Mouse (Mus musculus) stomach, postnatal 0 days (tissue): ENCODE results near the gene Sptbn4. TPM values are rescaled to one million over a fixed set of nuclear protein-coding genes. Genes with fewer than 3 reads are reported as not detected.

Source experiments
- ATAC-seq: fragments of 200-750 bp; cut with Nextera tagmentation; 2 replicates; pipeline ENCODE4 v1.8.0; 2017; ENCODE audit not compliant: low FRiP score, low TSS enrichment
- DNase-seq: peaks from one replicate; pipeline ENCODE4 v3.0.0-alpha.2; 2016; ENCODE audit warnings: low spot score
- H3K27ac ChIP-seq: fragments of 300-500 bp; sonication (generic); replicated peaks from 2 replicates; pipeline ENCODE4 v1.5.1; 2014; ENCODE audit warnings: mild to moderate bottlenecking, control low read depth
- H3K27me3 ChIP-seq: fragments of 300-500 bp; sonication (generic); 2 replicates; pipeline ENCODE4 v1.6.1; 2014; ENCODE audit warnings: low read length; ENCODE audit not compliant: control insufficient read depth, insufficient read depth
- H3K36me3 ChIP-seq: fragments of 300-500 bp; sonication (generic); 2 replicates; pipeline ENCODE4 v1.6.1; 2014; ENCODE audit warnings: low read length, mixed read lengths; ENCODE audit not compliant: control insufficient read depth, insufficient read depth
- H3K4me1 ChIP-seq: fragments of 300-500 bp; sonication (generic); replicated peaks from 2 replicates; pipeline ENCODE4 v1.6.1; 2014; ENCODE audit warnings: antibody characterized with exemption; ENCODE audit not compliant: control insufficient read depth, insufficient read depth
- H3K4me2 ChIP-seq: fragments of 300-500 bp; sonication (generic); replicated peaks from 2 replicates; pipeline ENCODE4 v1.6.1; 2014; ENCODE audit warnings: low read depth, mild to moderate bottlenecking, control low read depth, moderate library complexity
- H3K4me3 ChIP-seq: fragments of 300-500 bp; sonication (generic); 2 replicates; pipeline ENCODE4 v1.5.1; 2014; ENCODE audit warnings: low read depth, low read length, control low read depth
- H3K9ac ChIP-seq: fragments of 300-500 bp; sonication (generic); 2 replicates; pipeline ENCODE4 v1.6.1; 2014; ENCODE audit warnings: mild to moderate bottlenecking, low read length, control low read depth, mixed read lengths
- H3K9me3 ChIP-seq: fragments of 300-500 bp; sonication (generic); 2 replicates; pipeline ENCODE4 v1.6.1; 2016; ENCODE audit warnings: low read length; ENCODE audit not compliant: control insufficient read depth
- CTCF ChIP-seq: IDR thresholded peaks from 2 replicates; pipeline ENCODE4 v1.5.1; 2016; ENCODE audit warnings: antibody characterized with exemption, low read depth, mild to moderate bottlenecking, moderate library complexity
- EP300 ChIP-seq: optimal IDR thresholded peaks from 2 replicates; pipeline ENCODE3; 2016; ENCODE audit warnings: antibody characterized with exemption
- WGBS: fragments of 180-500 bp; shearing (Covaris S2); extraction: QIAGEN DNeasy Blood & Tissue Kit; methylation state at CpG from one replicate; pipeline ENCODE4 v1.1.7; 2014; 5-methylcytosine and 5-hydroxymethylcytosine counted together
- polyA plus RNA-seq: library from polyadenylated mRNA; unstranded; fragments of >200 nt; fragmentation: Nextera tagmentation; extraction: Ambion mirVana; gene quantifications from 2 replicates; pipeline ENCODE4 v1.2.1, GENCODE M21; 2015

Sptbn4 gene
- polyA plus RNA-seq, 1 experiment from 2014 or later, result 0.24 TPM

- Histone ChIP-seq H3K4me1 (0 out of 2 replicates have a peak, but pooled peaks cover 5% of the 10 kb centered on the region), H3K9ac (no peak overlapping the region), H3K27ac (no peak overlapping the region), H3K4me2 (no peak overlapping the region), H3K27me3 (peaks cover 2% of the 10 kb centered on the region; the same call in 1 of the 2 replicates), H3K4me3 (no peak overlapping the region), H3K36me3 (no peaks in the 10 kb centered on the region), H3K9me3 (no peaks in the 10 kb centered on the region)
- 88% methylated on average over 9 of the region's 9 CpGs for WGBS
- no peak for TF ChIP-seq CTCF
- no peak for TF ChIP-seq EP300
- ATAC-seq, result no peak
- no peak for DNase-seq
Observed at GRCm38 (mm10) chr7:27359706-27360358, 87.7 kb downstream of the Sptbn4 start.

GRCm38 (mm10) chr7:27359162-27359561, 88.3 kb downstream of the Sptbn4 start:
- ATAC-seq, result no peak
- no peak for DNase-seq
- no peak overlapping the region for H3K9ac ChIP-seq
- H3K4me2 ChIP-seq, result no peak overlapping the region
- no peaks in the 10 kb centered on the region for H3K36me3 ChIP-seq
- H3K4me1 ChIP-seq, result peaks cover 9% of the 10 kb centered on the region; the same call in 1 of the 2 replicates
- no peak overlapping the region for H3K27ac ChIP-seq
- no peak overlapping the region for H3K4me3 ChIP-seq
- TF ChIP-seq EP300 (no peak), CTCF (peak; percentile 26)
- 58% methylated on average over 2 of the region's 2 CpGs for WGBS
- H3K9me3 ChIP-seq, result no peaks in the 10 kb centered on the region
- no peaks in the 10 kb centered on the region for H3K27me3 ChIP-seq

- Histone ChIP-seq H3K36me3 (no peaks in the 10 kb centered on the region), H3K4me2 (peak overlapping the region; percentile 77), H3K4me3 (peak overlapping the region; percentile 68), H3K27me3 (no peaks in the 10 kb centered on the region), H3K9me3 (no peaks in the 10 kb centered on the region), H3K4me1 (peaks cover 9% of the 10 kb centered on the region; the same call in 1 of the 2 replicates), H3K9ac (no peak overlapping the region), H3K27ac (peak overlapping the region; percentile 88)
- 20% methylated on average over 3 of the region's 3 CpGs for WGBS
- no peak for ATAC-seq
- DNase-seq, result no peak
- no peak for TF ChIP-seq CTCF
Observed at GRCm38 (mm10) chr7:27357595-27357978, 89.9 kb downstream of the Sptbn4 start.

- peak within 1 kb of the TSS; percentile 88 for H3K27ac ChIP-seq
- 6% methylated on average over 25 of the region's 27 CpGs for WGBS
- TF ChIP-seq EP300 (no peak), CTCF (peak; percentile 35)
- H3K9me3 ChIP-seq, result no peaks in the 10 kb centered on the region
- no peaks in the 10 kb centered on the region for H3K27me3 ChIP-seq
- no peak for ATAC-seq
- peak within 1 kb of the TSS; percentile 68 for H3K4me3 ChIP-seq
- peak within 1 kb of the TSS; percentile 77 for H3K4me2 ChIP-seq
- no peaks in the 10 kb centered on the region for H3K36me3 ChIP-seq
- H3K4me1 ChIP-seq, result peaks cover 9% of the 10 kb centered on the region; the same call in 1 of the 2 replicates
- H3K9ac ChIP-seq, result peak within 1 kb of the TSS; percentile 53
- no peak for DNase-seq
Observed at GRCm38 (mm10) chr7:27356861-27357594, 90.5 kb downstream of the Sptbn4 start, which contains the start of gene Gm20479. Gm20479 (minus strand) TSS chr7:27357419.

- Histone ChIP-seq H3K9me3 (no peaks in the 10 kb centered on the region), H3K9ac (no peak overlapping the region), H3K27me3 (no peaks in the 10 kb centered on the region), H3K4me2 (peak overlapping the region; percentile 77), H3K27ac (peak overlapping the region; percentile 88), H3K4me1 (peaks cover 9% of the 10 kb centered on the region; the same call in 1 of the 2 replicates), H3K4me3 (peak overlapping the region; percentile 68), H3K36me3 (0 out of 2 replicates have a peak, but pooled peaks cover 3% of the 10 kb centered on the region)
- peak; percentile 25 for ATAC-seq
- peak; percentile 49 for DNase-seq
- TF ChIP-seq EP300 (no peak), CTCF (no peak)
- WGBS, result 3% methylated on average over 16 of the region's 16 CpGs
Observed at GRCm38 (mm10) chr7:27356248-27356647, 91.2 kb downstream of the Sptbn4 start.
